Mouse (Mus musculus): ENCODE measurements at regions not wholly inside any gene's neighbourhood (a gene's known extent, or its start where the extent isn't known, plus 50 kb on each side); places are given as distances from the start of the nearest gene placed in this dataset.
A peak's percentile ranks its signal among the peaks of the same experiment; 100 is the strongest.

GRCm38 (mm10) chr16:69800955-69801598 lies 62.5 kb downstream of the Speer2 start:
- DNase-seq (ENCODE audit: low spot score in 2 of 2), result no peak

DNA sequence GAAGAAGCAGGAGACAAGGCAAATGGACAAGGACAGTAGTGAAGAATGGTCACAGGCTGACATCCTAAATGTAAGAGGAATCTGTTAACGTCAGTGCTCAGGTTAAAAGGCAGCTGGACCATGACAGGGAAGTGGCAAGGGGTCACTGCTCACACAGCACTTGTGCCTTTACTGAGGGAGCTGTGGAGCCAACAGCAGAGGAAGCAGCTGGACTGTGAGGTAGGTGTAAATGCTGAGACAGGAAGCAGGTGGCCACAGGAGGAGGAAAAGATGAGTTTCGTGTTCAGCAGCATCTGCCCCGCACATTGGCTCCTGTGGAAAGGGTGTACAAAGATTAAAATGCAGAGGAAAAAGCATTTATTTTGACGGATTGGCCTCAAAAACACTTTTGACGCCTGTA lies 67.2 kb downstream of the Speer2 start:
- no peak for DNase-seq (ENCODE audit: low spot score in 2 of 2)

DNA sequence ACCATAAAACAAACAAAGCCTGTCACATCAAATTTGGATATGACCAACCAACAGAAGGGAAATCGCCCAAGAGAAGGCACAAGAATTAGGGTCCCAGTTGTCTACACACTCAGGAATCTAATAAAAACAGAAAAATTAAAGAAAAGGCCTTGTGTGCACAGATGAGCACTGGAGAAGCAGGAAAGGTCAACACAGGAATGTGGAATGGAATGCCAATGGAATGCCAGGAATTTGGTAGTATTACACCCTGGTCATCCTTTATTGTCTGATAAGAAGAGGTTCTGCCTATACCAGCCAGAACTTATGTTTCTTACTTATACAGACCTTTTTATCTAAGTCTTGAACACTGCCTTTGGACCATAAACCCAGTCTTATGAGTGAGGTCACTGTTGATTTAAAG lies 72.9 kb downstream of the Speer2 start:
- no peak for DNase-seq (ENCODE audit: low spot score in 2 of 2)

- DNase-seq (ENCODE audit: low spot score in 2 of 2), result peak; percentile 11 to 42
Measured at GRCm38 (mm10) chr16:69770768-69771167, 92.8 kb downstream of the Speer2 start.
